Mouse (Mus musculus) CH12.LX (cell line): Measurements from ENCODE around the gene Tdo2. TPM values are rescaled to one million over a fixed set of nuclear protein-coding genes. Genes with fewer than 3 reads are reported as not detected.

ENCODE experiments used
- DNase-seq: peaks from one replicate; pipeline ENCODE4 v3.0.0-alpha.2; 2013; ENCODE audit errors: extremely low read depth
- H3K27ac ChIP-seq: 2 replicates; pipeline ENCODE4 v1.5.1; 2012; ENCODE audit warnings: low read depth, mild to moderate bottlenecking, control low read depth, moderate library complexity; ENCODE audit not compliant: insufficient read depth
- H3K27me3 ChIP-seq: replicated peaks from 2 replicates; pipeline ENCODE3; 2012; ENCODE audit warnings: inconsistent platforms
- H3K36me3 ChIP-seq, 2 experiments: replicated peaks in 1 of 2; 2 replicates each; pipeline versions ENCODE3 to v1.6.1; 2012; ENCODE audit warnings: inconsistent platforms in 1 of 2, low read length in 1 of 2, mild to moderate bottlenecking in 1 of 2, mixed read lengths in 1 of 2, moderate library complexity in 1 of 2; ENCODE audit not compliant: control insufficient read depth in 1 of 2, insufficient read depth in 1 of 2
- H3K4me1 ChIP-seq, 2 experiments: 2 replicates each; pipeline ENCODE4 v1.6.1; 2012; ENCODE audit warnings: inconsistent platforms in 1 of 2, moderate library complexity in 1 of 2; ENCODE audit not compliant: insufficient read depth in 2 of 2, control insufficient read depth in 1 of 2
- H3K4me2 ChIP-seq: 2 replicates; pipeline ENCODE4 v1.6.1; 2012; ENCODE audit warnings: low read depth, mild to moderate bottlenecking, control low read depth; ENCODE audit not compliant: poor library complexity, insufficient read depth, severe bottlenecking
- H3K4me3 ChIP-seq, 3 experiments: fragments of 150-350 bp in 1 of 3; sonication (generic) in 1 of 3; replicated peaks in 1 of 3; 2 replicates each; pipeline versions ENCODE3 to v1.5.1; 2011 to 2012; ENCODE audit warnings: low read depth in 2 of 3, low read length in 2 of 3, mild to moderate bottlenecking in 2 of 3, moderate library complexity in 2 of 3, control low read depth in 1 of 3, improper control_type of control experiment in 1 of 3, inconsistent platforms in 1 of 3, mixed read lengths in 1 of 3; ENCODE audit not compliant: poor library complexity in 1 of 3
- H3K79me2 ChIP-seq: replicated peaks from 2 replicates; pipeline ENCODE4 v1.6.1; 2012; ENCODE audit warnings: mild to moderate bottlenecking, moderate library complexity; ENCODE audit not compliant: control insufficient read depth, poor library complexity, insufficient read depth, severe bottlenecking; ENCODE audit errors: extremely low read depth
- H3K9ac ChIP-seq: 2 replicates; pipeline ENCODE4 v1.6.1; 2012; ENCODE audit warnings: low read depth, mild to moderate bottlenecking, control low read depth, moderate library complexity; ENCODE audit not compliant: insufficient read depth
- H3K9me3 ChIP-seq: replicated peaks from 2 replicates; pipeline ENCODE3; 2012; ENCODE audit warnings: low read length, inconsistent platforms, mixed read lengths
- BHLHE40 ChIP-seq: IDR thresholded peaks from 2 replicates; pipeline ENCODE4 v1.6.1; 2011; ENCODE audit warnings: mild to moderate bottlenecking, low read depth, low read length, improper control_type of control experiment
- CHD1 ChIP-seq: IDR thresholded peaks from 2 replicates; pipeline ENCODE4 v1.6.1; 2012; ENCODE audit warnings: low read depth, low read length, improper control_type of control experiment, inconsistent platforms
- CHD2 ChIP-seq: IDR thresholded peaks from 2 replicates; pipeline ENCODE4 v1.6.1; 2011; ENCODE audit warnings: low read length, improper control_type of control experiment
- CTCF ChIP-seq, 2 experiments: IDR thresholded peaks in 1 of 2; conservative IDR thresholded peaks in 1 of 2; 2 replicates each; pipeline ENCODE4 v1.5.1; 2011 to 2012; ENCODE audit warnings: low read depth in 2 of 2, low read length in 2 of 2, improper control_type of control experiment in 1 of 2, inconsistent platforms in 1 of 2, mild to moderate bottlenecking in 1 of 2, moderate library complexity in 1 of 2
- E2F4 ChIP-seq: IDR thresholded peaks from 2 replicates; pipeline ENCODE4 v1.6.1; 2011; ENCODE audit warnings: low read depth, low read length, improper control_type of control experiment; ENCODE audit not compliant: insufficient replicate concordance
- ELF1 ChIP-seq: IDR thresholded peaks from 2 replicates; pipeline ENCODE4 v1.6.1; 2014; ENCODE audit warnings: low read depth, mild to moderate bottlenecking, inconsistent platforms, low read length, improper control_type of control experiment
- EP300 ChIP-seq: IDR thresholded peaks from 2 replicates; pipeline ENCODE4 v1.6.1; 2011; ENCODE audit warnings: low read length, improper control_type of control experiment
- ETS1 ChIP-seq: conservative IDR thresholded peaks from 2 replicates; pipeline ENCODE4 v1.6.1; 2012; ENCODE audit warnings: low read depth, mild to moderate bottlenecking, inconsistent platforms, low read length, improper control_type of control experiment, moderate library complexity
- HCFC1 ChIP-seq: IDR thresholded peaks from 2 replicates; pipeline ENCODE4 v1.6.1; 2012; ENCODE audit warnings: low read depth, mild to moderate bottlenecking, inconsistent platforms, low read length, improper control_type of control experiment
- IRF4 ChIP-seq: IDR thresholded peaks from 2 replicates; pipeline ENCODE4 v1.6.1; 2014; ENCODE audit warnings: low read depth, mild to moderate bottlenecking, inconsistent platforms, low read length, improper control_type of control experiment
- JUN ChIP-seq: IDR thresholded peaks from 2 replicates; pipeline ENCODE4 v1.6.1; 2011; ENCODE audit warnings: low read depth, mild to moderate bottlenecking, low read length, improper control_type of control experiment, moderate library complexity; ENCODE audit not compliant: insufficient read depth
- JUND ChIP-seq: conservative IDR thresholded peaks from 2 replicates; pipeline ENCODE4 v1.6.1; 2011; ENCODE audit warnings: low read depth, low read length, improper control_type of control experiment
- KAT2A ChIP-seq: IDR thresholded peaks from 2 replicates; pipeline ENCODE4 v1.6.1; 2012; ENCODE audit warnings: low read length, improper control_type of control experiment, inconsistent platforms; ENCODE audit not compliant: insufficient replicate concordance
- MAFK ChIP-seq: IDR thresholded peaks from 2 replicates; pipeline ENCODE4 v1.6.1; 2011; ENCODE audit warnings: low read length, improper control_type of control experiment; ENCODE audit not compliant: insufficient replicate concordance
- MAZ ChIP-seq: IDR thresholded peaks from 2 replicates; pipeline ENCODE4 v1.6.1; 2012; ENCODE audit warnings: low read depth, mild to moderate bottlenecking, inconsistent platforms, low read length, improper control_type of control experiment, moderate library complexity
- MEF2A ChIP-seq: IDR thresholded peaks from 2 replicates; pipeline ENCODE4 v1.6.1; 2014; ENCODE audit warnings: low read depth, mild to moderate bottlenecking, inconsistent platforms, low read length, improper control_type of control experiment, borderline replicate concordance
- MYC ChIP-seq: IDR thresholded peaks from 2 replicates; pipeline ENCODE4 v1.6.1; 2011; ENCODE audit warnings: low read depth, mild to moderate bottlenecking, improper control_type of control experiment, low read length
- NELFE ChIP-seq: IDR thresholded peaks from 2 replicates; pipeline ENCODE4 v1.6.1; 2011; ENCODE audit warnings: low read depth, low read length, improper control_type of control experiment
- PAX5 ChIP-seq: IDR thresholded peaks from 2 replicates; pipeline ENCODE4 v1.6.1; 2012; ENCODE audit warnings: low read length, inconsistent platforms, mixed read lengths
- POLR2A ChIP-seq: IDR thresholded peaks from 2 replicates; pipeline ENCODE4 v1.6.1; 2011; ENCODE audit warnings: low read depth, mild to moderate bottlenecking, improper control_type of control experiment, low read length
- POLR2AphosphoS2 ChIP-seq: IDR thresholded peaks from 2 replicates; pipeline ENCODE4 v1.6.1; 2011; ENCODE audit warnings: low read depth, low read length, improper control_type of control experiment
- SMC3 ChIP-seq: IDR thresholded peaks from 2 replicates; pipeline ENCODE4 v1.6.1; 2011; ENCODE audit warnings: low read depth, low read length, improper control_type of control experiment
- TBP ChIP-seq: conservative IDR thresholded peaks from 2 replicates; pipeline ENCODE4 v1.6.1; 2011; ENCODE audit warnings: low read depth, low read length, improper control_type of control experiment
- UBTF ChIP-seq: IDR thresholded peaks from 2 replicates; pipeline ENCODE4 v1.6.1; 2012; ENCODE audit warnings: low read depth, mild to moderate bottlenecking, inconsistent platforms, low read length, improper control_type of control experiment, moderate library complexity
- USF1 ChIP-seq: IDR thresholded peaks from 2 replicates; pipeline ENCODE4 v1.6.1; 2014; ENCODE audit warnings: low read depth, mild to moderate bottlenecking, inconsistent platforms, low read length, improper control_type of control experiment
- USF2 ChIP-seq: conservative IDR thresholded peaks from 2 replicates; pipeline ENCODE4 v1.6.1; 2011; ENCODE audit warnings: low read depth, low read length, improper control_type of control experiment
- ZKSCAN1 ChIP-seq: IDR thresholded peaks from 2 replicates; pipeline ENCODE4 v1.6.1; 2012; ENCODE audit warnings: low read depth, inconsistent platforms, low read length, improper control_type of control experiment, borderline replicate concordance
- ZMIZ1 ChIP-seq: IDR thresholded peaks from 2 replicates; pipeline ENCODE4 v1.6.1; 2012; ENCODE audit warnings: low read depth, mild to moderate bottlenecking, inconsistent platforms, low read length, improper control_type of control experiment
- ZNF384 ChIP-seq: IDR thresholded peaks from 2 replicates; pipeline ENCODE4 v1.6.1; 2012; ENCODE audit warnings: low read depth, low read length, improper control_type of control experiment, inconsistent platforms
- dilution Hi-C: fragments of 300-500 bp; cut with MboI; formaldehyde crosslinking; loops from 2 replicates; pipeline ENCODE4 v1.14.3; 2020; ENCODE audit warnings: low sequenced_read_pairs; ENCODE audit not compliant: extremely low pct_unique_long_range_greater_than_20kb, extremely low pct_ligation_motif_present
- in situ Hi-C: fragments of 300-500 bp; cut with MboI; formaldehyde crosslinking; loops from 3 replicates; pipeline ENCODE4 v1.14.3; 2019; ENCODE audit warnings: low sequenced_read_pairs, low pct_ligation_motif_present, low pct_unique_long_range_greater_than_20kb, mixed read lengths
- polyA plus RNA-seq: library from polyadenylated mRNA; unstranded; fragments of >175 nt; gene quantifications from 2 replicates; pipeline ENCODE4 v1.2.1, GENCODE M21; 2012; ENCODE audit warnings: low read depth; ENCODE audit not compliant: insufficient read length
- total RNA-seq, 2 experiments: library from RNA; depleted of rRNA; stranded (reverse); fragments of 300-350 nt in 1 of 2; fragments of >200 nt in 1 of 2; gene quantifications; 2 replicates each; pipeline ENCODE4 v1.2.3; 2012 to 2014

Gene Tdo2
- total and polyA plus RNA-seq, 3 experiments = 0.41 TPM; not detected in 2

DNA sequence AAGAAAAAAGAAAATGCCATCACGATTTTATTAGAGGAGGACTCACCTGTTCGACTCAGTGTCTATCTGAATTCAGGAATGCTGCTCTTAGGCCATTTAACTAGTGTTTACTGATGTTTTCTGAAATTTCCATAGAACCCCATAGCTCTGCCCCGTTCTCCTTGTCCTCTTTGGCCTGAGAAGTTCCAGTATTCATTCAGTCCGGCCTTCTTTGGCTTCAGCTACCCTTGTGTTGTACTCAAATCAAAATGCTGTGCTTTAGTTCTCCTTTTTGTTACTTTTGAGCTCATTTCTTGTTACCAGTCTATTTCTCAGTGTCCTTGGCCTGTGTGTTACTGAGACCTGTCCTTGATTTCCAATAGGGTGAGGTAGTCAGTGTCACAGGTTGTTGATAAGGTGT is 42.7 kb downstream of the Tdo2 start:
- DNase-seq = no peak

DNA sequence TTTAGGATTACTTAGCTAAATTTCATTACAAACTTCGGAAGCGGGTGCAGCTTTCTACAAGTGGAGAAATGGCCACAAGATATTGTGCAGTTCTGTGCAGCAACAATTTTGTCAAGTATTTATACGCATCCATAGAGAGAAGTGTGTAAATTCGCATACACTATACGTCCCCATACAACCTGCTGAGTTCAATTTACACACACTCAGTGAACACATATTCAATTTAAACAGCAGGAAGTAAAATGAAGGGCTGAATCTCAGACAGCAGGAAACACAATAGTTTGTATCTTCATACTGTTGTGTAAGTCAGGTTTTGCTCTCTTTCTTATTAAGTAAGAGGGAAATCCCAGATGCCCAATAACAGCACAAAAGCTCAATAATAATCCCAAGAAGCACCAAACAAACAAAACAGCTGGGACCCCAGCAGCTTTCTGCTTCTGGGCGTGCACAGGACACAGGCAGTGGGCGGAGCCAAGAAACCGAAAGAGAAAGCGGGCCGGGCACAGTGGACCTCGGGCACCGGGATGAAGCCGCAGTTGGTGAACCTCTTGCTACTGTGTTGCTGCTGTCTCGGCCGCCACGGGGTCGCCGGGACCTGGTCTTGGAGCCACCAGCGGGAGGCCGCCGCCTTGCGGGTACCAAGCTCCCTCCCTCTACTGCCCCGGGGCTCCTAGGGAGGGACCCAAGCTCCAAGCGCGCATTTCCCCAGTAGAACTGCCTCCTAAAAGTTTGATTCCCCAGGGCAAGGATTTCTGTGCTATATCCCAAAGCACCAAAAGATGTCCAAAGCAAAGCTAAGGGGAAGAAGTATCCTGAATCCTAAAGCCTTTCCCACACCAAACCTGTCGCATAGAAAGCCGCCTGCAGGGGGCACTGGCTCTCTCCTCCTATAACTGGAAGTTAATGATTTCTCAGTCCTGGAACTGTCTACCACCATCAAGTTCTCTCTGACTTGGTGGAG is 43.6 kb downstream of the Tdo2 start, which contains the start of gene Ctso:
TSS of gene Ctso (plus strand) at position 461 of the 961 bp plus-strand sequence.
- Histone ChIP-seq H3K9me3 (no peaks in the 10 kb centered on the region), H3K9ac (peak within 1 kb of the TSS; percentile 100), H3K27ac (peak within 1 kb of the TSS; percentile 89), H3K4me1 (peaks cover 3 to 68% of the 10 kb centered on the region in 2 experiments; a peak in 3 of 4 replicates), H3K36me3 (peaks cover 0 to 11% of the 10 kb centered on the region in 2 experiments), H3K79me2 (peaks cover 17% of the 10 kb centered on the region; the same call in 1 of the 2 replicates), H3K27me3 (no peaks in the 10 kb centered on the region), H3K4me2 (peak within 1 kb of the TSS; percentile 94), H3K4me3 (peak within 1 kb of the TSS; percentile 88 to 97 (median 88))
- peak; percentile 87 for DNase-seq
- dilution Hi-C loops (no loop called here), in situ Hi-C loops (no loop called here)
- TF ChIP-seq NELFE (peak; percentile 87), POLR2AphosphoS2 (no peak), CTCF (conservative IDR thresholded peaks at IDR 0.05 in 1 of 2, IDR thresholded peaks at IDR 0.05 in 1 of 2; ENCODE audit: low read depth in 2 of 2, low read length in 2 of 2) (peak; percentile 56 to 75), PAX5 (no peak), USF1 (no peak), ELF1 (peak; percentile 14; the same call in 1 of the 2 replicates), JUND (no peak), TBP (peak; percentile 35; the same call in 1 of the 2 replicates), ETS1 (peak; percentile 66), MAFK (no peak), E2F4 (no peak), JUN (no peak), ZMIZ1 (peak; percentile 80; the same call in 1 of the 2 replicates), IRF4 (no peak), USF2 (no peak), CHD1 (peak; percentile 43; the same call in 1 of the 2 replicates), MYC (peak; percentile 8; the same call in 1 of the 2 replicates), UBTF (no peak), ZKSCAN1 (no peak), BHLHE40 (peak; percentile 33; the same call in 1 of the 2 replicates), MAZ (no peak), POLR2A (peak; percentile 80), CHD2 (no peak), KAT2A (no peak), EP300 (no peak; the same call in 1 of the 2 replicates), ZNF384 (no peak), HCFC1 (no peak), MEF2A (0 out of 2 replicates have a peak, but pooled peaks have one; percentile 17), SMC3 (peak; percentile 39)

More for the DNA sequence above, 42.7 kb downstream of the Tdo2 start:
- H3K4me2 ChIP-seq = peak overlapping the region; percentile 67; the same call in 1 of the 2 replicates
- H3K9me3 ChIP-seq = no peaks in the 10 kb centered on the region
- dilution Hi-C loops = no loop called here
- H3K4me1 ChIP-seq = peaks cover 3 to 70% of the 10 kb centered on the region in 2 experiments; a peak in 3 of 4 replicates
- TF ChIP-seq TBP = 0 out of 2 replicates have a peak, but pooled peaks have one; percentile 8
- no peak for TF ChIP-seq ETS1
- no peaks in the 10 kb centered on the region for H3K27me3 ChIP-seq
- peak overlapping the region; percentile 100 for H3K9ac ChIP-seq
- H3K79me2 ChIP-seq = peaks cover 24% of the 10 kb centered on the region; the same call in 1 of the 2 replicates
- peaks cover 0 to 15% of the 10 kb centered on the region in 2 experiments for H3K36me3 ChIP-seq
- H3K27ac ChIP-seq = no peak overlapping the region
- H3K4me3 ChIP-seq = peak overlapping the region; percentile 88 to 97 (median 88)
- in situ Hi-C loops = no loop called here
